Mouse (Mus musculus) neural tube, embryonic 15.5 days (tissue): Measurements from ENCODE around the gene Ugt1a7c. TPM values are rescaled to one million over a fixed set of nuclear protein-coding genes. Genes with fewer than 3 reads are reported as not detected.

ENCODE experiments used
- polyA plus RNA-seq: library from polyadenylated mRNA; unstranded; fragments of >200 nt; fragmentation: Nextera tagmentation; extraction: Ambion mirVana; gene quantifications from 2 replicates; pipeline ENCODE4 v1.2.1, GENCODE M21; 2015

Ugt1a7c gene
- polyA plus RNA-seq, 1 experiment from 2014 or later = 1.5 TPM

Other genes starting within 250 kb of the Ugt1a7c start
- gene Dgkd, start 241.8 kb upstream of the Ugt1a7c start, polyA plus RNA-seq = 40.7 and 45.4 TPM in 2 replicates
- gene Usp40, start 86.5 kb upstream of the Ugt1a7c start, polyA plus RNA-seq = 20.4 and 22.5 TPM in 2 replicates
- not detected in 2 replicates for gene Ugt1a10, start 39.7 kb upstream of the Ugt1a7c start, polyA plus RNA-seq
- gene Ugt1a9, start 24.3 kb upstream of the Ugt1a7c start, polyA plus RNA-seq = 0.12 TPM in 1 of 2 replicates, not detected in the other
- not detected in 2 replicates for gene Ugt1a8, start 7.2 kb upstream of the Ugt1a7c start, polyA plus RNA-seq
- gene Ugt1a6b, start 8.2 kb downstream of the Ugt1a7c start, polyA plus RNA-seq = 0.10 TPM in 1 of 2 replicates, not detected in the other
- 1.7 and 1.9 TPM in 2 replicates for gene Ugt1a6a, start 39.7 kb downstream of the Ugt1a7c start, polyA plus RNA-seq
- gene Ugt1a5, start 71.0 kb downstream of the Ugt1a7c start, polyA plus RNA-seq = not detected in 2 replicates
- gene Ugt1a2, start 105.5 kb downstream of the Ugt1a7c start, polyA plus RNA-seq = not detected in 2 replicates
- 11.9 and 13.7 TPM in 2 replicates for gene Dnajb3, start 110.7 kb downstream of the Ugt1a7c start, polyA plus RNA-seq
- 0.34 TPM in 1 of 2 replicates, not detected in the other for gene Ugt1a1, start 116.9 kb downstream of the Ugt1a7c start, polyA plus RNA-seq
- 0.41 and 0.69 TPM in 2 replicates for gene Mroh2a, start 131.9 kb downstream of the Ugt1a7c start, polyA plus RNA-seq
- 63.6 and 84.0 TPM in 2 replicates for gene Hjurp, start 182.6 kb downstream of the Ugt1a7c start, polyA plus RNA-seq
- 0.11 and 0.14 TPM in 2 replicates for gene Trpm8, start 182.6 kb downstream of the Ugt1a7c start, polyA plus RNA-seq